Mouse (Mus musculus): ENCODE measurements around the gene Rit1. TPM values are rescaled to one million over a fixed set of nuclear protein-coding genes. Genes with fewer than 3 reads are reported as not detected.
"Not testable (repeated sequence)": the region's sequence is repeated elsewhere in the genome, so short reads cannot be mapped to it uniquely, and the experiment has no call there.

Gene Rit1
- polyA plus RNA-seq, 1 experiment from 2014 or later, result 71.6 TPM

GRCm38 (mm10) chr3:88698834-88699233 lies 17.8 kb upstream of the Rit1 start:
- Histone ChIP-seq H3K27ac (replicated peaks) (no peak overlapping the region), H3K4me3 (replicated peaks) (no peak overlapping the region), H3K9ac (no peak overlapping the region), H3K4me2 (replicated peaks) (no peak overlapping the region), H3K36me3 (peaks cover 88% of the 10 kb centered on the region), H3K9me3 (replicated peaks) (no peaks in the 10 kb centered on the region), H3K4me1 (no peaks in the 10 kb centered on the region), H3K27me3 (no peaks in the 10 kb centered on the region)
- ATAC-seq (ENCODE audit: insufficient number of reproducible peaks, low FRiP score, low TSS enrichment, low read depth), result no peak
- 90% methylated on average over 6 of the region's 6 CpGs for WGBS

GRCm38 (mm10) chr3:88700247-88700646 lies 16.4 kb upstream of the Rit1 start:
- Histone ChIP-seq H3K9ac (no peak overlapping the region), H3K4me2 (replicated peaks) (no peak overlapping the region), H3K36me3 (peaks cover 87% of the 10 kb centered on the region), H3K9me3 (replicated peaks) (no peaks in the 10 kb centered on the region), H3K4me3 (replicated peaks) (no peak overlapping the region), H3K27me3 (no peaks in the 10 kb centered on the region), H3K4me1 (no peaks in the 10 kb centered on the region), H3K27ac (replicated peaks) (no peak overlapping the region)
- no peak for ATAC-seq (ENCODE audit: insufficient number of reproducible peaks, low FRiP score, low TSS enrichment, low read depth)
- WGBS, result 90% methylated on average over 3 of the region's 3 CpGs

GRCm38 (mm10) chr3:88701222-88701621 lies 15.4 kb upstream of the Rit1 start:
- H3K9me3 ChIP-seq (replicated peaks), result no peaks in the 10 kb centered on the region
- H3K27me3 ChIP-seq, result no peaks in the 10 kb centered on the region
- H3K36me3 ChIP-seq, result peaks cover 82% of the 10 kb centered on the region
- no peaks in the 10 kb centered on the region for H3K4me1 ChIP-seq
- no peak overlapping the region for H3K9ac ChIP-seq
- no peak for ATAC-seq (ENCODE audit: insufficient number of reproducible peaks, low FRiP score, low TSS enrichment, low read depth)
- no peak overlapping the region for H3K4me2 ChIP-seq (replicated peaks)
- 76% methylated on average over 3 of the region's 3 CpGs for WGBS
- no peak overlapping the region for H3K27ac ChIP-seq (replicated peaks)
- no peak overlapping the region for H3K4me3 ChIP-seq (replicated peaks)

DNA sequence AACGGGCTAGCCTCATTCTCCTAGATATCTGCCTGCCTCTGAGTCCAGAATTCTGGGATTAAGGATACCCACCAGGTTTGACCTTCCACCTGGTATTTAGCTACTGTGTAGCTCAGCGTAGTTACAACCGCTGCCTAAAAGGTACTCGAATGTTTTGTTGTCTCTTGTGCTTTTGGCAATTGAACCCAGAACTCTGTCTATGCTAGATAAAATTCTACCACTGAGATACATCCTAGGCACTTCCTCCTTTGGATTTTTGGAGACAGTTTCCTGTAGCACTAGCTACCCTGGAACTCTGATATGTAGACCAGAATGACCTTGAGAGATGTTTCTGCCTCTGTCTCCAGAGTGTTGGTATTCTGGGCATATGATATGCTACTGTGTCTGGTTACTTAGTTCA lies 2.9 kb upstream of the Rit1 start:
- Histone ChIP-seq H3K4me1 (peaks cover 15% of the 10 kb centered on the region), H3K4me3 (replicated peaks) (no peak overlapping the region), H3K4me2 (replicated peaks) (no peak overlapping the region), H3K27ac (replicated peaks) (no peak overlapping the region), H3K9me3 (replicated peaks) (no peaks in the 10 kb centered on the region), H3K27me3 (no peaks in the 10 kb centered on the region), H3K36me3 (peaks cover 51% of the 10 kb centered on the region), H3K9ac (no peak overlapping the region)
- ATAC-seq (ENCODE audit: insufficient number of reproducible peaks, low FRiP score, low TSS enrichment, low read depth), result no peak
- WGBS, result 95% methylated on average over 4 of the region's 4 CpGs

DNA sequence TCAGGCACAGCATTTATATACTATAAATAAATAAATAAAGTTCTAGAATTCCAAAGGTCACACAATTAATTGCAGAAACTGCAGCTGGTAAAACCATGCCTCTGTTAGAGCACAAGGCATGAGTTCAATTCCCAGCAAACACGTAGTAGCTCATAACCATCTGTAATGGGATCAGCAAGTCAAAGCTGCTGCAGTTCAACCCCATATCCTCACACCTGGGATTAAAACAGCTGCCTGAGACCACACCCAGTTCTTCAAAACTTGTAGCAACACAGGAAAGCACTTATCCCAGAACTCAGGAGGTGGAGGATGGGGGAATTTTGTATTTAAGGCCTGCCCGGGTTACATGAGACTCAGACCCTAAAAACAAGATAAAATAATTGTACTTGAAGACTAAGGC lies 1.9 kb upstream of the Rit1 start:
- no peak overlapping the region for H3K4me2 ChIP-seq (replicated peaks)
- H3K27ac ChIP-seq (replicated peaks), result no peak overlapping the region; the same call in 1 of the 2 replicates
- no peak for ATAC-seq (ENCODE audit: insufficient number of reproducible peaks, low FRiP score, low TSS enrichment, low read depth)
- no peaks in the 10 kb centered on the region for H3K27me3 ChIP-seq
- no peaks in the 10 kb centered on the region for H3K9me3 ChIP-seq (replicated peaks)
- H3K4me1 ChIP-seq, result peaks cover 16% of the 10 kb centered on the region
- H3K36me3 ChIP-seq, result peaks cover 51% of the 10 kb centered on the region
- H3K4me3 ChIP-seq (replicated peaks), result no peak overlapping the region
- 59% methylated on average over 2 of the region's 2 CpGs for WGBS
- H3K9ac ChIP-seq, result no peak overlapping the region

- H3K4me2 ChIP-seq (replicated peaks); H3K27ac ChIP-seq (replicated peaks); H3K27me3 ChIP-seq; H3K9me3 ChIP-seq (replicated peaks); ATAC-seq (ENCODE audit: insufficient number of reproducible peaks, low FRiP score, low TSS enrichment, low read depth); H3K4me3 ChIP-seq (replicated peaks); H3K9ac ChIP-seq: not testable (repeated sequence)
- 91% methylated on average over 5 of the region's 5 CpGs for whole genome bisulfite sequencing
- Histone ChIP-seq H3K36me3 (peaks cover 50% of the 10 kb centered on the region), H3K4me1 (peaks cover 16% of the 10 kb centered on the region)
Measured at GRCm38 (mm10) chr3:88715716-88716115, 922 bp upstream of the Rit1 start.

DNA sequence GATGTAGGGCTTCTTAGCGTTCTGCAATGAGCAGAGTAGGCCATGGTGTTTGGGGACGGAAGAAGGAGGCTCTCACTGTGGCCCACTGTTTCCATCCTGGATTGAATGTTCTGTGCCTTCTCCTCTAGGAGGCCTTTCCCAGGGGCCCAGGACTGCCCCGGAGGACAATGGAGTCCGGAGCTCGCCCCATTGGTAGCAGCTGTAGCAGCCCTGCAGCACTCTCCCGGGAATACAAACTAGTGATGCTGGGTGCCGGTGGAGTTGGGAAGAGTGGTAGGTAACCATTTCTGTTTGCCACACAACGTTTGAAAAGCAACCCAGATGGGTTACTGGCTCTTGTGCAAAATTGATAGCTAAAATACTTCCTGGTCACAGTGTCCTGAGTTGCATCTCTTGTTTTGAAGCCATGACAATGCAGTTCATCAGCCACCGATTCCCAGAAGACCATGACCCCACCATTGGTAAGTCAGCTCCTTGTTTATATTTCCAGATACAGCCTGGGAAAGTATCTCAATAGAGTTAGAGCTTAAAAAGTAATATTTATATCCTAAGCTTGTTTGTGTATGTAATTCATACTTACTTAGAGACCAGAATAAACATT lies 660 bp downstream of the Rit1 start:
- Histone ChIP-seq H3K27me3 (no peaks in the 10 kb centered on the region), H3K9me3 (replicated peaks) (no peaks in the 10 kb centered on the region), H3K9ac (peak overlapping the region; percentile 74), H3K4me2 (replicated peaks) (peak overlapping the region; percentile 81), H3K4me3 (replicated peaks) (peak overlapping the region; percentile 82), H3K36me3 (peaks cover 52% of the 10 kb centered on the region), H3K4me1 (peaks cover 16% of the 10 kb centered on the region), H3K27ac (replicated peaks) (peak overlapping the region; percentile 82)
- peak; percentile 64; the same call in 1 of the 2 replicates for ATAC-seq (ENCODE audit: insufficient number of reproducible peaks, low FRiP score, low TSS enrichment, low read depth)
- WGBS, result 7% methylated on average over 9 of the region's 9 CpGs

GRCm38 (mm10) chr3:88717831-88718230 lies 1.2 kb downstream of the Rit1 start:
- peaks cover 48% of the 10 kb centered on the region for H3K36me3 ChIP-seq
- peaks cover 16% of the 10 kb centered on the region for H3K4me1 ChIP-seq
- 46% methylated on average over 1 of the region's 1 CpGs for WGBS
- H3K9ac ChIP-seq, result no peak overlapping the region
- peak overlapping the region; percentile 48; the same call in 1 of the 2 replicates for H3K27ac ChIP-seq (replicated peaks)
- no peak for ATAC-seq (ENCODE audit: insufficient number of reproducible peaks, low FRiP score, low TSS enrichment, low read depth)
- H3K4me2 ChIP-seq (replicated peaks), result peak overlapping the region; percentile 81
- H3K27me3 ChIP-seq, result no peaks in the 10 kb centered on the region
- H3K9me3 ChIP-seq (replicated peaks), result no peaks in the 10 kb centered on the region
- H3K4me3 ChIP-seq (replicated peaks), result peak overlapping the region; percentile 82

- Histone ChIP-seq H3K27me3 (no peaks in the 10 kb centered on the region), H3K9ac (no peak overlapping the region), H3K9me3 (replicated peaks) (no peaks in the 10 kb centered on the region), H3K27ac (replicated peaks) (no peak overlapping the region), H3K4me1 (peaks cover 16% of the 10 kb centered on the region), H3K4me3 (replicated peaks) (no peak overlapping the region), H3K4me2 (replicated peaks) (no peak overlapping the region), H3K36me3 (peaks cover 48% of the 10 kb centered on the region)
- no peak for ATAC-seq (ENCODE audit: insufficient number of reproducible peaks, low FRiP score, low TSS enrichment, low read depth)
- WGBS, result 79% methylated on average over 2 of the region's 2 CpGs
Measured at GRCm38 (mm10) chr3:88719098-88719497, 2.5 kb downstream of the Rit1 start.

- no peak overlapping the region for H3K27ac ChIP-seq (replicated peaks)
- H3K9me3 ChIP-seq (replicated peaks), result no peaks in the 10 kb centered on the region
- no peak overlapping the region for H3K4me2 ChIP-seq (replicated peaks)
- H3K9ac ChIP-seq, result no peak overlapping the region
- H3K4me1 ChIP-seq, result no peaks in the 10 kb centered on the region
- WGBS, result 96% methylated on average over 2 of the region's 2 CpGs
- no peak overlapping the region for H3K4me3 ChIP-seq (replicated peaks)
- 0 out of 2 replicates have a peak, but pooled peaks cover 8% of the 10 kb centered on the region for H3K36me3 ChIP-seq
- ATAC-seq (ENCODE audit: insufficient number of reproducible peaks, low FRiP score, low TSS enrichment, low read depth), result no peak
- H3K27me3 ChIP-seq, result no peaks in the 10 kb centered on the region
Measured at GRCm38 (mm10) chr3:88736556-88736955, 19.9 kb downstream of the Rit1 start.

DNA sequence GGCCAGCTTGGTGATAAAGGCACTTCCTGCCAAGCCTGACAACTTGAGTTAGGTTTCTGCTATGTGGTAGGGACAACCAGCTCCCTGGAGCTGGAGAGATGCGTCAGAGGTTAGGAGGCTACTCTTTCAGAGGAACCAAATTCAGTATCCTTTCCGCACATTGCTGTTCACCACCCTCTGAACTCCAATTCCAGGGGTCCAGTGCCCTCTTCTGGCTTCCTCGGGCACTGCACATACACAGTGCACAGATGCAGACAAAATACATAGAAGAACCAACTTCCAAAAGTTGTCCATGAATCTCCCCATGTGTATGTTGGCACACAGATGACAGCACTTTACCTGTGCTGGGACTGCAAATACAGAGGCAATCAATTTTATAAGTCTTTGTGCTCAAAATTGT lies 22.0 kb downstream of the Rit1 start:
- H3K9ac ChIP-seq, result no peak overlapping the region
- H3K27ac ChIP-seq (replicated peaks), result no peak overlapping the region
- H3K36me3 ChIP-seq, result no peaks in the 10 kb centered on the region
- no peak overlapping the region for H3K4me2 ChIP-seq (replicated peaks)
- 39% methylated on average over 3 of the region's 3 CpGs for WGBS
- no peaks in the 10 kb centered on the region for H3K27me3 ChIP-seq
- H3K4me3 ChIP-seq (replicated peaks), result no peak overlapping the region
- H3K9me3 ChIP-seq (replicated peaks), result no peaks in the 10 kb centered on the region
- H3K4me1 ChIP-seq, result no peaks in the 10 kb centered on the region
- ATAC-seq (ENCODE audit: insufficient number of reproducible peaks, low FRiP score, low TSS enrichment, low read depth), result no peak

DNA sequence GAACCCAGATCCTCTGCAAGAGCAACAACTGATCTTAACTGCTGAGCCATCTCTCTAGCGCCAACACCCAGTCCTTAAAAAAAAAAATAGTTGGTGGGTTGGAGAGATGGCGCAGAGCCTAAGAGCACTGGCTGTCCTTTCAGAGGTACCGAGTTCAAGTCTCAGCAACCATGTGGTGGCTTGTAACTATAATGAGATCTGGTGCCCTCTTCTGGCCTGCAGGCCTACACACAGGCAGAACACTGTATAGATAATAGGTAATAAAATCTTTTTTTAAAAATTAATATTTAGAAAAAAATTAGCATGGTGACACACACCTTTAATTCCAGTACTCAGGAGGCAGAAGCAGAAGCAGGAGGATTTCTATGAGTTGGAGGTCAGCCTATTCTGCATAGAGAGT lies 23.5 kb downstream of the Rit1 start:
- Histone ChIP-seq H3K36me3 (no peaks in the 10 kb centered on the region), H3K9me3 (replicated peaks) (no peaks in the 10 kb centered on the region), H3K4me3 (replicated peaks) (no peak overlapping the region), H3K27ac (replicated peaks) (no peak overlapping the region), H3K9ac (no peak overlapping the region), H3K4me2 (replicated peaks) (no peak overlapping the region), H3K4me1 (no peaks in the 10 kb centered on the region), H3K27me3 (no peaks in the 10 kb centered on the region)
- WGBS, result 90% methylated on average over 3 of the region's 3 CpGs
- no peak for ATAC-seq (ENCODE audit: insufficient number of reproducible peaks, low FRiP score, low TSS enrichment, low read depth)
